Mouse (Mus musculus) urinary bladder, postnatal 25 days (tissue): ENCODE measurements around the gene Isg20l2.

Experiments
- DNase-seq: peaks from one replicate; pipeline ENCODE4 v3.0.0; 2022; ENCODE audit warnings: low spot score

The Isg20l2 gene

GRCm38 (mm10) chr3:87980728-87981127 lies 50.6 kb downstream of the Isg20l2 start:
- no peak for DNase-seq

- DNase-seq, result no peak
These were observed 51.2 kb downstream of the Isg20l2 start for GRCm38 (mm10) chr3:87981214-87981760.

GRCm38 (mm10) chr3:87981894-87982835 lies 52.1 kb downstream of the Isg20l2 start:
- no peak for DNase-seq

GRCm38 (mm10) chr3:87982836-87983601 lies 52.9 kb downstream of the Isg20l2 start:
- no peak for DNase-seq

GRCm38 (mm10) chr3:87983627-87984026 lies 53.5 kb downstream of the Isg20l2 start:
- no peak for DNase-seq

- no peak for DNase-seq
These were observed 54.0 kb downstream of the Isg20l2 start for GRCm38 (mm10) chr3:87984094-87984493.

- no peak for DNase-seq
These were observed 55.6 kb downstream of the Isg20l2 start for GRCm38 (mm10) chr3:87985505-87986320.

- DNase-seq, result peak; percentile 97
These were observed 56.8 kb downstream of the Isg20l2 start for GRCm38 (mm10) chr3:87986868-87987267.

- DNase-seq, result no peak
These were observed 57.5 kb downstream of the Isg20l2 start for GRCm38 (mm10) chr3:87987633-87988032.

GRCm38 (mm10) chr3:87988068-87988467 lies 58.0 kb downstream of the Isg20l2 start:
- DNase-seq, result no peak

- DNase-seq, result no peak
These were observed 59.8 kb downstream of the Isg20l2 start for GRCm38 (mm10) chr3:87989935-87990334.
